Mouse (Mus musculus): ENCODE results near the gene 1700001O22Rik. TPM values are rescaled to one million over a fixed set of nuclear protein-coding genes. Genes with fewer than 3 reads are reported as not detected.

Gene 1700001O22Rik
- total and polyA plus RNA-seq, 3 experiments, result 0.52 to 1.3 (median 1.1) TPM

DNA sequence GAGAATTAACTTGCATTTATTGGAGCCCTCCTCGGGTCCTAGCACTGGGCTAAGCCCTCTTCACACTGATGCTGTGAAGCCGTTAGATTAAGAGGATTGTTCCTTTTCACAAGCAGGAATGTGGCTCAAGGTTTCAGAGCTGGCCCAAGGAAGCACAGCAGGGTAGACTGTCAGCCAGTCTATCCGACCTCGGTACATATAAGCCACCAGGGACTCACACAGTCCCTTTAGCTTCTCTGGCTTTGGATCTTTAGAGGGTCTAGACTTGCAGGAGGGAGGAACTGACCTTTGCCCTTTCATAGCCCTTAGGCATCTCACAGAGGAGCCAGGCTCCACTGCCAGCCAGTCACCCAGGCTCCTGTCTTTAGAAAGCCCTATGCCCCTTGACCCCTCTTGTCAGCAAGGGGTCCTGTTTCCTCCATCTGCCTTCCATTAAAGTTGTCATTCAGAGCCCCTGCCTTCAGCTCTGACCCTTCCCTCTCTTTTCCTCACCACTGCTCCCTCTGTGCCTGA lies 26.9 kb upstream of the 1700001O22Rik start, which contains the start of gene Asb6:
Gene Asb6 (minus strand): TSS at position 51 of the 513 bp plus-strand sequence.
- H3K79me2 ChIP-seq (replicated peaks; ENCODE audit: control insufficient read depth, insufficient read depth, low read length), result no peaks in the 10 kb centered on the region; the same call in 1 of the 2 replicates
- 48% methylated on average over 4 of the region's 4 CpGs for WGBS
- TF ChIP-seq CTCF (IDR thresholded peaks at IDR 0.05), result no peak
- TF ChIP-seq POLR2A (IDR thresholded peaks at IDR 0.05; ENCODE audit: insufficient read depth, low read depth, low read length), result no peak
- no peak for TF ChIP-seq EP300 (IDR thresholded peaks at IDR 0.05; ENCODE audit: insufficient read depth, low read depth, low read length)

DNA sequence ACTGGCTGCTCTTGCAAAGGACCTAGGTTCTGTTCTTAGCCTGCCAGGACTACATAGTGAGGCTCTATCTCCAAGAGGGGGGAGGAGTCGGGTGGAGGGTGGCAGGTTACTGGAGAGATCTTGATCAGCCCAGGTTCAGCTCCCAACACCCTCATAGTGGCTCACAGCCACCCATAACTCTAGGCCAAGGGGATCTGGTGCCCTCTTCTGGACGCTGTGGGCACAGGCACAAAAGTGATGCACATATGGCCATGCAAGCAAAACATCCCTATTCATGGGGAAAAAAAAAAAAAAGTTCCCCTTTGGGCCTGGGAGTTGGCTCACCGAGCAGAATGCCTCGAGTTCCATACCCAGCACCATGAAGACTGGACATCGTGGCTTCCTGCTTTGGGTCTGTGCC lies 25.9 kb upstream of the 1700001O22Rik start:
- Histone ChIP-seq H3K4me3 (no peak overlapping the region), H3K27me3 (ENCODE audit: control insufficient read depth, insufficient read depth, low read length) (no peaks in the 10 kb centered on the region), H3K4me1 (ENCODE audit: control insufficient read depth, insufficient read depth, low read length) (peaks cover 5% of the 10 kb centered on the region), H3K27ac (no peak overlapping the region), H3K9ac (ENCODE audit: low read depth, low read length) (no peak overlapping the region), H3K36me3 (ENCODE audit: control insufficient read depth, insufficient read depth, low read length) (no peaks in the 10 kb centered on the region), H3K79me2 (replicated peaks; ENCODE audit: control insufficient read depth, insufficient read depth, low read length) (no peaks in the 10 kb centered on the region; the same call in 1 of the 2 replicates)
- WGBS, result 45% methylated on average over 5 of the region's 5 CpGs
- DNase-seq, result no peak
- intact Hi-C loops (cut with DNase I), result loop anchor here (2.0 kb wide), 1 partner anchor 107 kb away; no protein-coding TSS in a partner anchor
- TF ChIP-seq EP300 (IDR thresholded peaks at IDR 0.05; ENCODE audit: insufficient read depth, low read depth, low read length) (no peak), POLR2A (IDR thresholded peaks at IDR 0.05; ENCODE audit: insufficient read depth, low read depth, low read length) (no peak), CTCF (IDR thresholded peaks at IDR 0.05) (peak; percentile 61)

More for the DNA sequence above, 26.9 kb upstream of the 1700001O22Rik start, which contains the start of gene Asb6:
- Histone ChIP-seq H3K4me3 (no peak within 1 kb of the TSS), H3K27ac (no peak within 1 kb of the TSS), H3K27me3 (ENCODE audit: control insufficient read depth, insufficient read depth, low read length) (no peaks in the 10 kb centered on the region), H3K4me1 (ENCODE audit: control insufficient read depth, insufficient read depth, low read length) (peaks cover 5% of the 10 kb centered on the region), H3K36me3 (ENCODE audit: control insufficient read depth, insufficient read depth, low read length) (no peaks in the 10 kb centered on the region), H3K9ac (ENCODE audit: low read depth, low read length) (no peak within 1 kb of the TSS)
- intact Hi-C loops (cut with DNase I), result no loop called here
- DNase-seq, result no peak

DNA sequence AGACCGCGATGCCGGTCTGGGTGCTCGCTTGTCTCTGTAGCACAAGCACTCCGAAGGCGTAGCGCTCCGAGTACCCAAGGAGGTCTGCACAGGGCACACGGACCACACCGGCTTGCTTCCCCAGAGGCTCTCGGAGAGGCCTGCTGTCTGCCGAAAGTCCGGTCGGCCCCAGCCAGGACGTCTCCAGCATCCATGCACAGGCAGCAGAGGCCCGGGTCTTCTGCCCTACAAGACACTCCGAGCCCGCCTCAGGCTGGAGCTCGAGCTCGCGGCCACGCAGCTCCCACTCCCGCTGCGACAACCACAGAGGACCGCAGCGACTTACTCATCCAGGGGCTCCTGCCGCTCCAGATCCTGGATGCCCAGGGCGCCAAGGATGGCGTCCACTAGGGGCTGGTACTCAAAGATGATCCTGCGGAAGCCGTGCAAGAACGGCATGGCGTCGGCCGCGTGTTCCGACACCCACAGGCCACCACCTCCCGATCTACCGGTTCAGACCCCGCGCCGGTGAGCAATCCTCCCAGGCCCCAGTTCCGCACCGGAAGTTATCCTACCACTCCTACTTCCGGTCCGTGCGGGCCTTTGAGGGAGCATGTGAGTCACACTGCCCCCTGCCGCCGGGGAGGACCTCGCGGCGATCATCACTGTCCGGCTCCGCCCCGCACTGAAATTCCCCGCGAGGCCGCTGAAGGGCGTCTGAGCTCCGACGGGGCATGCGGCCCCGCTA lies 24.5 kb upstream of the 1700001O22Rik start:
- peak; percentile 92 to 98 for DNase-seq
- Histone ChIP-seq H3K9ac (ENCODE audit: low read depth, low read length) (peak overlapping the region; percentile 71), H3K4me3 (peak overlapping the region; percentile 79), H3K4me1 (ENCODE audit: control insufficient read depth, insufficient read depth, low read length) (peaks cover 5% of the 10 kb centered on the region), H3K27me3 (ENCODE audit: control insufficient read depth, insufficient read depth, low read length) (no peaks in the 10 kb centered on the region), H3K27ac (peak overlapping the region; percentile 67), H3K36me3 (ENCODE audit: control insufficient read depth, insufficient read depth, low read length) (no peaks in the 10 kb centered on the region), H3K79me2 (replicated peaks; ENCODE audit: control insufficient read depth, insufficient read depth, low read length) (no peaks in the 10 kb centered on the region; the same call in 1 of the 2 replicates)
- TF ChIP-seq CTCF (IDR thresholded peaks at IDR 0.05), result no peak
- peak; percentile 70 for TF ChIP-seq POLR2A (IDR thresholded peaks at IDR 0.05; ENCODE audit: insufficient read depth, low read depth, low read length)
- TF ChIP-seq EP300 (IDR thresholded peaks at IDR 0.05; ENCODE audit: insufficient read depth, low read depth, low read length), result 0 out of 2 replicates have a peak, but pooled peaks have one; percentile 71
- under 1% methylated on average over 63 of the region's 63 CpGs for WGBS
- intact Hi-C loops (cut with DNase I), result loop anchor here (2.0 kb wide), 1 partner anchor 109 kb away; no protein-coding TSS in a partner anchor

DNA sequence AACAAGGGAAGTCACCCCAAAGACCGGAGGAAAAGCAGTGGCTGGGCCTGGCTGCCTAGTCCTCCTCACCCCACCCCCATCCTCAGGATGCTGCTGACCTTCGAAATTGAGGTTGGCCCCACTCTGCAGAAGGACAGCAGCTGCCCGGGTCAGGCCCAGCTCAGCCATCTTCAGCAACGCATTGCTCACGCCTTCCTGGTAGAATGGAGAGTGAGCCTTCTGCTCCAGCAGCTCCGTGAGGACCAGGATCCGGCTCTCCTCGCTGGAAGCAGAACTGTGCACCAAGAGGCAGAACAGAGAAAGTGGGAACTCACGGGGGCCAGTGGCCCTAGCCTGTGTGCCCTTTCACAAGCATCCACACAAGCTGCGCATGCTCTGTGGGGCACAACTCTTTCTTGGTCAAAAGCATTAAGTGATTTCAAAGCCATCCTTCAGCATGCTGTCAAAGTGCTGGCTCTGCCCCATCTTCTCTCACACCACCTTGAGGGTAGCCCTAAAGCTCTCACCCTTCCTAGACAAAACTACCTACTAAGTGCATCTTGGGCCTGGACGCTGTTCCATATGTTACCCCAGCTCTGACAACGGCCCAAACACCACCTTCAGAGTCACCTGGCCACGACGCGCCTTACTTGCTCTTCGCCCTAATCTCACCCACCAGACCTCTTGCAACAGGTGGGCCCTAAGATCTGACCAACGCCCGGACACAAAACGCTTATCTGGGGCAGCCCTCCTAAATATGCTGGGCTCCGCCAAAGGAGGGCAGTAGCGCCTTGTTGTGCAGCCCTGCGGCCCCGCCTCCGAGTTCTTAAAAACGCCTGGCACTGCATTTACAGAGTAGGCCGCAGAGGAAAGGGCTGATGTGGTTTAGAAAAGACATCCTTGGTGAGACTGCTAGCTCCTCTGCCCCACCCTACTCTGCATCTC lies 23.6 kb upstream of the 1700001O22Rik start:
- intact Hi-C loops (cut with DNase I), result no loop called here
- Histone ChIP-seq H3K4me3 (peak overlapping the region; percentile 79), H3K4me1 (ENCODE audit: control insufficient read depth, insufficient read depth, low read length) (peaks cover 5% of the 10 kb centered on the region), H3K79me2 (replicated peaks; ENCODE audit: control insufficient read depth, insufficient read depth, low read length) (no peaks in the 10 kb centered on the region; the same call in 1 of the 2 replicates), H3K9ac (ENCODE audit: low read depth, low read length) (peak overlapping the region; percentile 71), H3K36me3 (ENCODE audit: control insufficient read depth, insufficient read depth, low read length) (no peaks in the 10 kb centered on the region), H3K27ac (peak overlapping the region; percentile 67), H3K27me3 (ENCODE audit: control insufficient read depth, insufficient read depth, low read length) (no peaks in the 10 kb centered on the region)
- DNase-seq, result peak in 1 of 2 experiments; percentile 43
- TF ChIP-seq POLR2A (IDR thresholded peaks at IDR 0.05; ENCODE audit: insufficient read depth, low read depth, low read length) (no peak), CTCF (IDR thresholded peaks at IDR 0.05) (peak; percentile 42), EP300 (IDR thresholded peaks at IDR 0.05; ENCODE audit: insufficient read depth, low read depth, low read length) (no peak)
- 30% methylated on average over 26 of the region's 26 CpGs for WGBS

DNA sequence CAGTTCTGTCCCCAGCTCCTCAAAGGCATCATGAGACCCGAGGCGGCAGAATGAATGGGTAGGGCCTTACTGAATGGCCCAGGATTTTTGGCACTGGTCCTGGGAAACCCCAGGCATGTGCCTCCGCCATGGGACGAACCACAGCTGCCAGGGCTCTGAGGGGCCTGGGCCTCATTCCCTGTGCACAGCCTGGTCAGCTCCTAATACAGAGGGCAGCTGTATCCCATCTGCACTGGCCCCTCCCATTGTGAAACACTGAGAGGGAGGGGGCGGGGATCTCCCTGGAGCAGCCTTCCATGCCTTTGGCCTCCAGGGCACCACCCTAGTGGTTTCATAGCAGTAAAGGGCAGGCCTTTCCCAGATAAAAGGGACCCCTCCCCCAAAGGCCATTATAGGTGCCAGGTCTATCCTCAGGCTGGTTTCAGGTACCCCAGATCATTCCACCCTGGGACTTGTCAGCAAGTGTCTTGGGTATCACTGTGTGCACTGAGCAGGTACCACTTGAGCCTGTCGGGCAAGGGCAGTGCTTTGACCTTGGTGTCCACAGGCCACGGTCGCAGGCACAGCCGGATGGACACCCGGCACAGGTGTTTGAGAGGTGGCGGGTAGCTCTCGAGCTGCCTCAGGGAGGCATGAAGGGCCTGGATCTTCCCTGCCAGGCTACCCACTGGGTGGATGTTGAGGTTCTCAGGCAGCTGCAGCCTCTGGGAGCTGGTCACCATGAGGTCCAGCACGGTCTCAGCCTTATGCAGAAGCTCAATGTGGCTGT lies 20.1 kb upstream of the 1700001O22Rik start:
- peak; percentile 51 to 54 for DNase-seq
- intact Hi-C loops (cut with DNase I), result loop anchor here (2.0 kb wide), 1 partner anchor 15 kb away; no protein-coding TSS in a partner anchor
- no peak for TF ChIP-seq CTCF (IDR thresholded peaks at IDR 0.05)
- TF ChIP-seq EP300 (IDR thresholded peaks at IDR 0.05; ENCODE audit: insufficient read depth, low read depth, low read length), result no peak
- no peak for TF ChIP-seq POLR2A (IDR thresholded peaks at IDR 0.05; ENCODE audit: insufficient read depth, low read depth, low read length)
- no peak overlapping the region for H3K27ac ChIP-seq
- peaks cover 5% of the 10 kb centered on the region for H3K4me1 ChIP-seq (ENCODE audit: control insufficient read depth, insufficient read depth, low read length)
- H3K36me3 ChIP-seq (ENCODE audit: control insufficient read depth, insufficient read depth, low read length), result no peaks in the 10 kb centered on the region
- H3K27me3 ChIP-seq (ENCODE audit: control insufficient read depth, insufficient read depth, low read length), result no peaks in the 10 kb centered on the region
- 64% methylated on average over 13 of the region's 13 CpGs for WGBS
- H3K9ac ChIP-seq (ENCODE audit: low read depth, low read length), result no peak overlapping the region
- H3K4me3 ChIP-seq, result no peak overlapping the region
- no peaks in the 10 kb centered on the region; the same call in 1 of the 2 replicates for H3K79me2 ChIP-seq (replicated peaks; ENCODE audit: control insufficient read depth, insufficient read depth, low read length)
